Mouse (Mus musculus): ENCODE data around the gene Crot. TPM values are rescaled to one million over a fixed set of nuclear protein-coding genes. Genes with fewer than 3 reads are reported as not detected.
A peak's percentile ranks its signal among the peaks of the same experiment; 100 is the strongest.

Gene Crot
- polyA plus RNA-seq, 1 experiment from 2014 or later: 35.6 TPM

DNA sequence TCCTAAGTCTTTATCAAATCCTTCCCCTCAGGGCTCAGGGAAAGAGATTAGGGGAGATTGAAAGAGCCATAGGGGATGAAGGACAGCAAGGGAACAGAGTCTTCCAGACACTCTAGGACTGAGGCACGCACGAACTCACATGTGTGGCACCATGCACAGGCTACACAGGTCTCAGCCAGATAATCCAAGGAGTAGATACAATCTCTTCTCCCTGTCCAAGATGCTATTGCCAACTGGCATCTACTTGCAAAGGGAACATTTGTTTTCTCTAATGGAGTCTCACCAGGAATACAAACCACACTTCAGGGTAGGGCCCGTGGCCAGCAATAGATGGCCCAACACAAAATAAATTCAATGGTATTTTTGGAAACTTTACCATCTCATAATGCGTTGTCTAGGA is 38.3 kb upstream of the Crot start:
- Histone ChIP-seq H3K27me3 (replicated peaks; ENCODE audit: control insufficient read depth, insufficient read depth, low read length) (no peaks in the 10 kb centered on the region), H3K4me1 (replicated peaks; ENCODE audit: control insufficient read depth, insufficient read depth, low read length) (no peaks in the 10 kb centered on the region), H3K4me3 (ENCODE audit: low read depth, low read length) (no peak overlapping the region), H3K4me2 (no peak overlapping the region), H3K9me3 (ENCODE audit: control insufficient read depth, low read length) (no peaks in the 10 kb centered on the region), H3K27ac (ENCODE audit: low read depth, low read length) (no peak overlapping the region), H3K36me3 (ENCODE audit: control insufficient read depth, insufficient read depth, low read length) (no peaks in the 10 kb centered on the region), H3K9ac (ENCODE audit: low read depth, low read length) (no peak overlapping the region)
- DNase-seq (ENCODE audit: low spot score) (no peak), ATAC-seq (replicated peaks; ENCODE audit: low FRiP score) (no peak)
- 87% methylated on average over 4 of the region's 4 CpGs for WGBS

DNA sequence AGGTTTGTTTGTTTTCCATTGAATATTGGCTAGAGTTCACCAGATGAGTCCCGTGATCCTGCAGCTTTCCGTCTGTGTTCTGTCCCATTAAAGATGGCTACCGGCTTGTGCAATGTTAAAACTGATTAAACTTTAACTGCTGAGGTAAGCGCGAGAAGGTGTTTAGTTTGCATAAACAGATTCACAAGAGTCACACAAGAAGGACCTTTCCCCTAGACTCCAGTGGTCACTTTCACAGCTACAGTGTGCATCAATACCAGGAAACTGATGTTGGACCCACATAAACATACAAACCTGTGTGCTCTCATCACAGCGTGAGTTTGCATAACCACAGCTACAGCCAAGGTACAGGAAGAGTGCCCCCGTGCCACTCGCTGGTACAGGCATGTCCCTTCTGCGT is 37.4 kb upstream of the Crot start:
- Histone ChIP-seq H3K4me2 (no peak overlapping the region), H3K4me3 (ENCODE audit: low read depth, low read length) (no peak overlapping the region), H3K36me3 (ENCODE audit: control insufficient read depth, insufficient read depth, low read length) (no peaks in the 10 kb centered on the region), H3K4me1 (replicated peaks; ENCODE audit: control insufficient read depth, insufficient read depth, low read length) (no peaks in the 10 kb centered on the region), H3K27me3 (replicated peaks; ENCODE audit: control insufficient read depth, insufficient read depth, low read length) (no peaks in the 10 kb centered on the region), H3K9me3 (ENCODE audit: control insufficient read depth, low read length) (no peaks in the 10 kb centered on the region), H3K9ac (ENCODE audit: low read depth, low read length) (no peak overlapping the region), H3K27ac (ENCODE audit: low read depth, low read length) (no peak overlapping the region)
- DNase-seq (ENCODE audit: low spot score) (no peak), ATAC-seq (replicated peaks; ENCODE audit: low FRiP score) (peak; percentile 45; the same call in 1 of the 2 replicates)
- WGBS: 82% methylated on average over 9 of the region's 9 CpGs

DNA sequence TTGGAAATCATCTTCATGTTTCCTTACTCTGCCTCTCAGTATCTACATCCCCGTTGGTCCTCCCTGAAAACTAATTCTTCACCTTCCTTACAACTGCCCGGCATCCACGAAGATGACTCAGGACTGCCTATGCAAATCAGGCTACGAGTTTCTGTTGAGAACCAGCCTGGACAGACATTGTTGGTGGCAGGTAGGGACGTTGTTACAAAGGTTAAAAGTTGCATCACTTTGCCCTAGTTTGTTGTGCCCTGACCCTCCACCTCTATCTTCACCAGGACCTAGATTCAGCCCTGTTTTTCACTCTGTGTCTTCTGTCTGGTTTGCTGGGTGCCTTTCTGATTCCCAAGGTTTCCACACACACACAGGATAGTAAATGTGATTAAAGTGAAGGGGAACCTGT is 36.7 kb upstream of the Crot start:
- H3K9ac ChIP-seq (ENCODE audit: low read depth, low read length): no peak overlapping the region

DNA sequence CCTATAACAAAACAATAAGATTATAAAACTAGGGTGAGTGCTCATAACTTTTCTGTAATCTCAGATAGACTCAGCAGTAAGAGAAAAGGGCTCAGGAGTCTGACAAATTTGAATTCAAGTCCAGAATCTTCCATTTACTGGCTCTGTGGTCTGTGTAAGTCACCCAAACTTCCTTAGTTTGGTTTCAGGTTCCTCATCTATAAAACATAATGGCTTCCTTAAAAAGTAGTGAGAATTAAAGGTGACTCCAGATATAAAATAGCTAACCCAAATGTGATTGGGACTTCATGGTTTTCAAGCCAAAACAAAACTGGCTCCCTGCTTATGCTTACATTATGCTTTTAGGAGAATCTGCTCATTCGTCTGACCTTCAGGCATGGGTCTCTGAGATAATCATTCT is 35.5 kb upstream of the Crot start:
- no peaks in the 10 kb centered on the region for H3K27me3 ChIP-seq (replicated peaks; ENCODE audit: control insufficient read depth, insufficient read depth, low read length)
- no peak overlapping the region for H3K9ac ChIP-seq (ENCODE audit: low read depth, low read length)
- ATAC-seq (replicated peaks; ENCODE audit: low FRiP score): no peak
- no peak overlapping the region for H3K4me2 ChIP-seq
- no peak for DNase-seq (ENCODE audit: low spot score)
- 79% methylated on average over 1 of the region's 1 CpGs for WGBS
- no peaks in the 10 kb centered on the region for H3K9me3 ChIP-seq (ENCODE audit: control insufficient read depth, low read length)
- H3K27ac ChIP-seq (ENCODE audit: low read depth, low read length): no peak overlapping the region
- no peak overlapping the region for H3K4me3 ChIP-seq (ENCODE audit: low read depth, low read length)
- H3K36me3 ChIP-seq (ENCODE audit: control insufficient read depth, insufficient read depth, low read length): no peaks in the 10 kb centered on the region
- no peaks in the 10 kb centered on the region for H3K4me1 ChIP-seq (replicated peaks; ENCODE audit: control insufficient read depth, insufficient read depth, low read length)

More for the DNA sequence above, 36.7 kb upstream of the Crot start:
- Histone ChIP-seq H3K4me1 (replicated peaks; ENCODE audit: control insufficient read depth, insufficient read depth, low read length) (no peaks in the 10 kb centered on the region), H3K27me3 (replicated peaks; ENCODE audit: control insufficient read depth, insufficient read depth, low read length) (no peaks in the 10 kb centered on the region), H3K36me3 (ENCODE audit: control insufficient read depth, insufficient read depth, low read length) (no peaks in the 10 kb centered on the region), H3K27ac (ENCODE audit: low read depth, low read length) (no peak overlapping the region), H3K4me3 (ENCODE audit: low read depth, low read length) (no peak overlapping the region), H3K9me3 (ENCODE audit: control insufficient read depth, low read length) (no peaks in the 10 kb centered on the region), H3K4me2 (no peak overlapping the region)
- ATAC-seq (replicated peaks; ENCODE audit: low FRiP score) (no peak; the same call in 1 of the 2 replicates), DNase-seq (ENCODE audit: low spot score) (no peak)
- 76% methylated on average over 5 of the region's 5 CpGs for WGBS

DNA sequence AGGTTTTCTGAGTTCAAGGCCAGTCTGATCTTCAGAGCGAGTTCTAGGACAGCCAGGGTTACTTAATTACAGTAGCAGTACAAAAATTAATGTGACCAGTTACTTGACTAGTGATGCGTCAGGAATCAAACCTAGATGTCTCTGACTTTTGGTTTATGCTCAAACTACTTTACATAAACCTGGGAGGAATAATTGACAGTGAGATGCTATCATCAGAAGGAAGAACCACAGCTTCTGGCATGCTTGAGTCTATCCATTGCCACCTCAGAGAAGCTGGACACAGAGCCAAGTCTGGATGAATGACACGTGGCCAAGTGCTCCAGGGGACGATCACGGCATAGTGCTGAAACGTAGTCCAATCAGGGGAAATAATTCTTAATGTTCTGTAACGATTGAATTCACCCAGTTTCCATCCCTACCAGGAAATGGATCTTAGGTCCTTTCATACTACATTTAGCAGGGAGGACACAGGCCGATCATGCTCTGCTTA is 35.0 kb upstream of the Crot start:
- Histone ChIP-seq H3K4me2 (no peak overlapping the region), H3K36me3 (ENCODE audit: control insufficient read depth, insufficient read depth, low read length) (no peaks in the 10 kb centered on the region), H3K4me1 (replicated peaks; ENCODE audit: control insufficient read depth, insufficient read depth, low read length) (no peaks in the 10 kb centered on the region), H3K9ac (ENCODE audit: low read depth, low read length) (no peak overlapping the region), H3K9me3 (ENCODE audit: control insufficient read depth, low read length) (no peaks in the 10 kb centered on the region), H3K27me3 (replicated peaks; ENCODE audit: control insufficient read depth, insufficient read depth, low read length) (no peaks in the 10 kb centered on the region), H3K27ac (ENCODE audit: low read depth, low read length) (no peak overlapping the region), H3K4me3 (ENCODE audit: low read depth, low read length) (no peak overlapping the region)
- ATAC-seq (replicated peaks; ENCODE audit: low FRiP score) (no peak), DNase-seq (ENCODE audit: low spot score) (no peak)
- 88% methylated on average over 8 of the region's 8 CpGs for WGBS

DNA sequence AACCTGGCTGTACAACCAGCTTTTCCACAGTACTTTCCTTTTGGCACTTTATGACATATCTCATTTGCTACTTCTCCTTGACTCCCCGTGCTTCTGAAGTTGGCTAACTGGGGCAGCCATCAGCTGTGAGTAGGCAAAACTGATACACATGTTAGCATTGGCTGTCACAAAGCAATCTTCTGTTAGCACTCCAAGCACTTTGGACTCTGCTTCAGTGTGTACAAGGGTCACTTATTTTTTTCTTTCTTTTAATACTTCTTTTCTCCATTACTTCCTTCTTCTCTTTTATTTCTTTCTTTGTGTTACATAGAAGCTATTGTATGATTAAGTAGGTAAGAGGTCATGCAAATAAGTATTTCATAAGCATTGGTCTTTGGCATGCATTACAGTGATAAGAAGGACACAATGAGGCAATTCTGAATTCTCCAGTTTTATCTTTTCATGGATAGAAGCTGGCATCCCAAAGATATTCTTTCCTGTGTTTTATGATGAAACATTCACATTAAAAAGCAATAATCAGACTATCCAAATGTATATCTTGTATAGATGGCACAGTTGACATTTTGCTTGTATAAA is 31.2 kb upstream of the Crot start:
- no peaks in the 10 kb centered on the region for H3K27me3 ChIP-seq (replicated peaks; ENCODE audit: control insufficient read depth, insufficient read depth, low read length)
- no peaks in the 10 kb centered on the region for H3K36me3 ChIP-seq (ENCODE audit: control insufficient read depth, insufficient read depth, low read length)
- no peaks in the 10 kb centered on the region for H3K4me1 ChIP-seq (replicated peaks; ENCODE audit: control insufficient read depth, insufficient read depth, low read length)
- WGBS: 71% methylated on average over 1 of the region's 1 CpGs
- no peak overlapping the region for H3K9ac ChIP-seq (ENCODE audit: low read depth, low read length)
- DNase-seq (ENCODE audit: low spot score) (no peak), ATAC-seq (replicated peaks; ENCODE audit: low FRiP score) (no peak)
- no peak overlapping the region for H3K27ac ChIP-seq (ENCODE audit: low read depth, low read length)
- no peaks in the 10 kb centered on the region for H3K9me3 ChIP-seq (ENCODE audit: control insufficient read depth, low read length)
- H3K4me2 ChIP-seq: no peak overlapping the region
- no peak overlapping the region for H3K4me3 ChIP-seq (ENCODE audit: low read depth, low read length)

DNA sequence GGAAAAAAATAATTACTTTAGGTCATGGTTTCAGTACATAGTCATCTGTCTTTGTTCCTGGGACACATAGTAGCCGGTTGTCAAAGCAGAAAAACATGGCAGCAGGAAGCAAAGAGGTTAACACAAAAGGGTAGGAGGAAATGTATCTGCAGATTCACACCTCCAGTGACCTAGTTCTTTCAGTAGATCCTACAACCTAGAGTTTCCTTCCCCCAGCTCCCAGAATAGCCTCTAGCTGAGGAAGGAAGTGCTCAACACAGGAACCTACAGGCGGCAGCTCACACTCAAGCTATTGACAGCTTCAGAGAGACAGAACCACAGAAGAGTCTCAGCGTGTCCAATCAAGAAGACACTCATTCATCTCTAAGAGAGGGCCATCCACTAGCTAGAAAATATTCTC is 18.2 kb upstream of the Crot start:
- ATAC-seq (replicated peaks; ENCODE audit: low FRiP score) (no peak), DNase-seq (ENCODE audit: low spot score) (no peak)
- Histone ChIP-seq H3K4me1 (replicated peaks; ENCODE audit: control insufficient read depth, insufficient read depth, low read length) (no peaks in the 10 kb centered on the region), H3K9me3 (ENCODE audit: control insufficient read depth, low read length) (no peaks in the 10 kb centered on the region), H3K4me3 (ENCODE audit: low read depth, low read length) (no peak overlapping the region), H3K27ac (ENCODE audit: low read depth, low read length) (no peak overlapping the region), H3K36me3 (ENCODE audit: control insufficient read depth, insufficient read depth, low read length) (no peaks in the 10 kb centered on the region), H3K27me3 (replicated peaks; ENCODE audit: control insufficient read depth, insufficient read depth, low read length) (no peaks in the 10 kb centered on the region), H3K4me2 (no peak overlapping the region), H3K9ac (ENCODE audit: low read depth, low read length) (no peak overlapping the region)
- WGBS: 42% methylated on average over 3 of the region's 3 CpGs

DNA sequence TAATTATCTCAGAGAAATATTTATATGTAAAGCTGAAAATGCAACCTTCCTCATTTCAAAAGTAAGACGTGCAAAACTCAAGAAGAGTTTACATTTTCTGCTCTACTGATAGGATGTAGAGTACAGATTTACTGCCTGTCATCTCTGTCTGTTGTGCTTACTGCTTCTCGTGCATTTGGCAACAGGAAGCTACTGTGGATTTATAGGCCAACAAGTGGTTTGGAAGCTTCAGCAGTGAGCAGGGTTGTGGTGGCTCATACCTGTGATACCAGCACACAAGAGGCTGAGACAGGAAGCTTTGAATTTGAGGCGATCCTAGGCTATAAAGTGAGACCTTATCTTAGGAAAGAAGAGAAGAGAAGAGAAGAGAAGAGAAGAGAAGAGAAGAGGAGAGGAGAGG is 17.6 kb upstream of the Crot start:
- no peaks in the 10 kb centered on the region for H3K36me3 ChIP-seq (ENCODE audit: control insufficient read depth, insufficient read depth, low read length)
- no peaks in the 10 kb centered on the region for H3K27me3 ChIP-seq (replicated peaks; ENCODE audit: control insufficient read depth, insufficient read depth, low read length)
- no peak overlapping the region for H3K4me3 ChIP-seq (ENCODE audit: low read depth, low read length)
- H3K27ac ChIP-seq (ENCODE audit: low read depth, low read length): no peak overlapping the region
- DNase-seq (ENCODE audit: low spot score) (no peak), ATAC-seq (replicated peaks; ENCODE audit: low FRiP score) (no peak)
- H3K9ac ChIP-seq (ENCODE audit: low read depth, low read length): no peak overlapping the region
- no peaks in the 10 kb centered on the region for H3K4me1 ChIP-seq (replicated peaks; ENCODE audit: control insufficient read depth, insufficient read depth, low read length)
- no peaks in the 10 kb centered on the region for H3K9me3 ChIP-seq (ENCODE audit: control insufficient read depth, low read length)
- H3K4me2 ChIP-seq: no peak overlapping the region
- 47% methylated on average over 3 of the region's 3 CpGs for WGBS

DNA sequence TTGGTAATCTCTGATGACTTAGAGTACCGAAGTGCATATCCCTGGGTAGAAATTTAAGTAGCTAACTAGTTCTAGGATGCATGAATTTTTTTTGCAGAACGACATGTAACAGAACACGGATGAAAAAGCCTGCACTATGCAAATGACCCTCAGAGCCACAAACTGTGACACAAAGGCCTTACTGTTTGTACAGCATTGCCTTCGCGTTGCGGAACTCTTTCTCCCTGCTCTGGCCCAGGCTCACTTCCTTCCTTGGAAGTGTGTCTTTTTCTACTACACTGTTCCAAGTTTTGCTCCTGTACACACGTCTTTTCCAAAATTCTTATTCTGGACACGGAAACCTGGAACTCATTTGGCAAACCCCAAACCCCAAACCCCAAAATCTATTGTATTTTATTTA is 14.2 kb upstream of the Crot start:
- Histone ChIP-seq H3K9ac (ENCODE audit: low read depth, low read length) (no peak overlapping the region), H3K4me2 (no peak overlapping the region), H3K4me1 (replicated peaks; ENCODE audit: control insufficient read depth, insufficient read depth, low read length) (no peaks in the 10 kb centered on the region), H3K27me3 (replicated peaks; ENCODE audit: control insufficient read depth, insufficient read depth, low read length) (no peaks in the 10 kb centered on the region), H3K36me3 (ENCODE audit: control insufficient read depth, insufficient read depth, low read length) (no peaks in the 10 kb centered on the region), H3K4me3 (ENCODE audit: low read depth, low read length) (no peak overlapping the region), H3K27ac (ENCODE audit: low read depth, low read length) (no peak overlapping the region), H3K9me3 (ENCODE audit: control insufficient read depth, low read length) (no peaks in the 10 kb centered on the region)
- 77% methylated on average over 8 of the region's 8 CpGs for WGBS
- no peak for DNase-seq (ENCODE audit: low spot score)
- no peak for ATAC-seq (replicated peaks; ENCODE audit: low FRiP score)
